Mouse (Mus musculus) midbrain, embryonic 16.5 days (tissue): ENCODE data around the gene Acss3. TPM values are rescaled to one million over a fixed set of nuclear protein-coding genes. Genes with fewer than 3 reads are reported as not detected.

ENCODE experiments used
- ATAC-seq: fragments of 200-750 bp; cut with Nextera tagmentation; 2 replicates; pipeline ENCODE4 v1.8.0; 2017; ENCODE audit warnings: moderate TSS enrichment
- H3K27ac ChIP-seq: fragments of 300-500 bp; sonication (generic); 2 replicates; pipeline ENCODE4 v1.5.1; 2014; ENCODE audit warnings: mild to moderate bottlenecking, low read length, mixed read lengths
- H3K27me3 ChIP-seq: fragments of 300-500 bp; sonication (generic); 2 replicates; pipeline ENCODE4 v1.6.1; 2014; ENCODE audit warnings: low read depth, low read length, mixed read lengths; ENCODE audit not compliant: control insufficient read depth, insufficient read depth
- H3K36me3 ChIP-seq: fragments of 300-500 bp; sonication (generic); 2 replicates; pipeline ENCODE4 v1.6.1; 2014; ENCODE audit warnings: mild to moderate bottlenecking, low read length, moderate library complexity, mixed read lengths; ENCODE audit not compliant: control insufficient read depth, insufficient read depth
- H3K4me1 ChIP-seq: fragments of 300-500 bp; sonication (generic); 2 replicates; pipeline ENCODE4 v1.6.1; 2014; ENCODE audit warnings: mild to moderate bottlenecking, low read length, mixed read lengths; ENCODE audit not compliant: control insufficient read depth, insufficient read depth
- H3K4me2 ChIP-seq: fragments of 300-500 bp; sonication (generic); 2 replicates; pipeline ENCODE4 v1.6.1; 2014; ENCODE audit warnings: mild to moderate bottlenecking, low read length, mixed read lengths
- H3K4me3 ChIP-seq: fragments of 300-500 bp; sonication (generic); 2 replicates; pipeline ENCODE4 v1.5.1; 2014; ENCODE audit warnings: low read depth, mild to moderate bottlenecking, low read length, moderate library complexity, mixed read lengths
- H3K9ac ChIP-seq: fragments of 300-500 bp; sonication (generic); 2 replicates; pipeline ENCODE4 v1.6.1; 2014; ENCODE audit warnings: low read depth, low read length, mixed read lengths
- H3K9me3 ChIP-seq: fragments of 300-500 bp; sonication (generic); replicated peaks from 2 replicates; pipeline ENCODE4 v1.6.1; 2014; ENCODE audit warnings: mild to moderate bottlenecking, low read length, mixed read lengths; ENCODE audit not compliant: control insufficient read depth, poor library complexity, severe bottlenecking
- WGBS: fragments of 180-500 bp; shearing (Covaris S2); extraction: QIAGEN DNeasy Blood & Tissue Kit; methylation state at CpG from one replicate; pipeline ENCODE4 v1.1.7; 2014; 5-methylcytosine and 5-hydroxymethylcytosine counted together
- polyA plus RNA-seq: library from polyadenylated mRNA; unstranded; fragments of >200 nt; fragmentation: Nextera tagmentation; extraction: Ambion mirVana; gene quantifications from 2 replicates; pipeline ENCODE4 v1.2.1, GENCODE M21; 2015

Acss3 gene
- polyA plus RNA-seq, 1 experiment from 2014 or later: 0.63 TPM

GRCm38 (mm10) chr10:106941380-106941779 is 182.1 kb downstream of the Acss3 start:
- ATAC-seq: no peak
- 64% methylated on average over 5 of the region's 5 CpGs for WGBS
- Histone ChIP-seq H3K27me3 (no peaks in the 10 kb centered on the region), H3K4me1 (no peaks in the 10 kb centered on the region), H3K36me3 (no peaks in the 10 kb centered on the region), H3K4me3 (no peak overlapping the region), H3K27ac (no peak overlapping the region), H3K9ac (no peak overlapping the region), H3K4me2 (no peak overlapping the region), H3K9me3 (no peaks in the 10 kb centered on the region)

- H3K36me3 ChIP-seq: no peaks in the 10 kb centered on the region
- no peaks in the 10 kb centered on the region for H3K4me1 ChIP-seq
- no peak overlapping the region for H3K4me3 ChIP-seq
- no peak overlapping the region for H3K9ac ChIP-seq
- no peak overlapping the region for H3K27ac ChIP-seq
- 76% methylated on average over 1 of the region's 1 CpGs for WGBS
- H3K4me2 ChIP-seq: no peak overlapping the region
- ATAC-seq: no peak
- H3K27me3 ChIP-seq: no peaks in the 10 kb centered on the region
- H3K9me3 ChIP-seq: no peaks in the 10 kb centered on the region
Observed at GRCm38 (mm10) chr10:106939441-106939840, 184.0 kb downstream of the Acss3 start.

- no peaks in the 10 kb centered on the region for H3K9me3 ChIP-seq
- WGBS: 90% methylated on average over 3 of the region's 3 CpGs
Observed at GRCm38 (mm10) chr10:106938851-106939250, 184.6 kb downstream of the Acss3 start.

GRCm38 (mm10) chr10:106936996-106937395 is 186.5 kb downstream of the Acss3 start:
- no peak overlapping the region for H3K27ac ChIP-seq
- H3K4me2 ChIP-seq: no peak overlapping the region
- H3K27me3 ChIP-seq: no peaks in the 10 kb centered on the region
- ATAC-seq: no peak
- no peaks in the 10 kb centered on the region for H3K36me3 ChIP-seq
- no peak overlapping the region for H3K4me3 ChIP-seq
- no peak overlapping the region for H3K9ac ChIP-seq
- H3K9me3 ChIP-seq: no peaks in the 10 kb centered on the region
- 92% methylated on average over 7 of the region's 7 CpGs for WGBS
- no peaks in the 10 kb centered on the region; the same call in 1 of the 2 replicates for H3K4me1 ChIP-seq

More at GRCm38 (mm10) chr10:106938851-106939250, 184.6 kb downstream of the Acss3 start:
- Histone ChIP-seq H3K4me1 (no peaks in the 10 kb centered on the region), H3K27ac (no peak overlapping the region), H3K4me2 (no peak overlapping the region), H3K36me3 (no peaks in the 10 kb centered on the region), H3K9ac (no peak overlapping the region), H3K4me3 (no peak overlapping the region), H3K27me3 (no peaks in the 10 kb centered on the region)
- ATAC-seq: no peak

- H3K9me3 ChIP-seq: no peaks in the 10 kb centered on the region
- H3K4me3 ChIP-seq: peak overlapping the region; percentile 13; the same call in 1 of the 2 replicates
- peaks cover 3% of the 10 kb centered on the region; the same call in 1 of the 2 replicates for H3K4me1 ChIP-seq
- no peaks in the 10 kb centered on the region for H3K27me3 ChIP-seq
- 0 out of 2 replicates have a peak overlapping the region, but pooled peaks have one; percentile 26 for H3K27ac ChIP-seq
- 0 out of 2 replicates have a peak overlapping the region, but pooled peaks have one; percentile 31 for H3K9ac ChIP-seq
- H3K4me2 ChIP-seq: peak overlapping the region; percentile 56
- 26% methylated on average over 13 of the region's 13 CpGs for WGBS
- peak; percentile 77; the same call in 1 of the 2 replicates for ATAC-seq
- no peaks in the 10 kb centered on the region for H3K36me3 ChIP-seq
Observed at GRCm38 (mm10) chr10:106932571-106933073, 190.8 kb downstream of the Acss3 start.

- ATAC-seq: peak; percentile 74; the same call in 1 of the 2 replicates
- Histone ChIP-seq H3K27me3 (no peaks in the 10 kb centered on the region), H3K9ac (no peak overlapping the region), H3K4me1 (peaks cover 3% of the 10 kb centered on the region; the same call in 1 of the 2 replicates), H3K36me3 (no peaks in the 10 kb centered on the region; the same call in 1 of the 2 replicates), H3K4me3 (no peak overlapping the region), H3K9me3 (no peaks in the 10 kb centered on the region), H3K4me2 (no peak overlapping the region), H3K27ac (no peak overlapping the region)
- 37% methylated on average over 9 of the region's 9 CpGs for WGBS
Observed at GRCm38 (mm10) chr10:106928576-106929332, 194.7 kb downstream of the Acss3 start.

GRCm38 (mm10) chr10:106924798-106925197 is 198.7 kb downstream of the Acss3 start:
- WGBS: 93% methylated on average over 3 of the region's 3 CpGs
- H3K9ac ChIP-seq: no peak overlapping the region
- ATAC-seq: no peak

GRCm38 (mm10) chr10:106924334-106924733 is 199.1 kb downstream of the Acss3 start:
- Histone ChIP-seq H3K27me3 (no peaks in the 10 kb centered on the region), H3K36me3 (no peaks in the 10 kb centered on the region; the same call in 1 of the 2 replicates), H3K4me3 (no peak overlapping the region), H3K4me2 (no peak overlapping the region), H3K9me3 (no peaks in the 10 kb centered on the region), H3K27ac (no peak overlapping the region), H3K4me1 (peaks cover 3% of the 10 kb centered on the region; the same call in 1 of the 2 replicates), H3K9ac (no peak overlapping the region)
- WGBS: 91% methylated on average over 5 of the region's 5 CpGs
- ATAC-seq: no peak

More at GRCm38 (mm10) chr10:106924798-106925197, 198.7 kb downstream of the Acss3 start:
- H3K4me2 ChIP-seq: no peak overlapping the region
- no peaks in the 10 kb centered on the region for H3K27me3 ChIP-seq
- peaks cover 3% of the 10 kb centered on the region; the same call in 1 of the 2 replicates for H3K4me1 ChIP-seq
- H3K9me3 ChIP-seq: no peaks in the 10 kb centered on the region
- no peak overlapping the region for H3K4me3 ChIP-seq
- no peaks in the 10 kb centered on the region; the same call in 1 of the 2 replicates for H3K36me3 ChIP-seq
- no peak overlapping the region for H3K27ac ChIP-seq

- Histone ChIP-seq H3K9me3 (no peaks in the 10 kb centered on the region), H3K4me2 (no peak overlapping the region), H3K27ac (no peak overlapping the region), H3K36me3 (peaks cover 3% of the 10 kb centered on the region), H3K9ac (no peak overlapping the region), H3K4me3 (no peak overlapping the region), H3K4me1 (no peaks in the 10 kb centered on the region), H3K27me3 (no peaks in the 10 kb centered on the region)
- ATAC-seq: no peak
Observed at GRCm38 (mm10) chr10:106914822-106915221, 208.6 kb downstream of the Acss3 start.
